Mouse (Mus musculus): Measurements from ENCODE around the gene Cep128.
"Not testable (repeated sequence)": the region's sequence is repeated elsewhere in the genome, so short reads cannot be mapped to it uniquely, and the experiment has no call there.

DNA sequence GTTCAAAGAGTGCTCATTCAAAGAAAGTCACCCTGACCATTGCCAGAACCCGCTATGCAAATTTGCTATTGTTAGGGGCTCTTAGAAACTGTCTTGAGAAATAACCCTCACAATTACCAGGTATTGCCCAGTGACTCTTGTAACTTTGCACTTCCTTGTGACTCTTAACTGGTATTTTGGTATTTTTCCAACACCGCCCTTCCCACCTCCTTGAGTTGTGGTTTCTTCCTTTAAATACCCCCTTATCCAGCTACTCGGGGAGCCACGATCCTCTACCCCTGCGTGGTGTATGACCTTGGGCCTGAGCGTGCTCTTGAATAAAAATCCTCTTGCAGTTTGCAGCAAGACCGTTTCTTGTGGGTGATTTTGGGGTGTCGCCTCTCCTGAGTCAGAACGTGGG lies 407.8 kb downstream of the Cep128 start:
- TF ChIP-seq CTCF (IDR thresholded peaks at IDR 0.05; ENCODE audit: low read depth); EP300 (optimal IDR thresholded peaks at IDR 0.05): not testable (repeated sequence)
